Mouse (Mus musculus) neural tube, embryonic 12.5 days (tissue): Measurements from ENCODE around the gene Car12. TPM values are rescaled to one million over a fixed set of nuclear protein-coding genes. Genes with fewer than 3 reads are reported as not detected.

Experiments used
- ATAC-seq: fragments of 200-750 bp; cut with Nextera tagmentation; 2 replicates; pipeline ENCODE4 v1.8.0; 2017; ENCODE audit warnings: low read depth, mild to moderate bottlenecking, moderate TSS enrichment, moderate library complexity; ENCODE audit not compliant: low FRiP score
- H3K27ac ChIP-seq: fragments of 300-500 bp; sonication (generic); 2 replicates; pipeline ENCODE4 v1.5.1; 2016
- H3K27me3 ChIP-seq: fragments of 300-500 bp; sonication (generic); replicated peaks from 2 replicates; pipeline ENCODE4 v1.6.1; 2016; ENCODE audit warnings: mild to moderate bottlenecking
- H3K36me3 ChIP-seq: fragments of 300-500 bp; sonication (generic); 2 replicates; pipeline ENCODE4 v1.6.1; 2016; ENCODE audit warnings: mild to moderate bottlenecking
- H3K4me1 ChIP-seq: fragments of 300-500 bp; sonication (generic); 2 replicates; pipeline ENCODE4 v1.6.1; 2016
- H3K4me2 ChIP-seq: fragments of 300-500 bp; sonication (generic); replicated peaks from 2 replicates; pipeline ENCODE4 v1.6.1; 2016; ENCODE audit warnings: mild to moderate bottlenecking
- H3K4me3 ChIP-seq: fragments of 300-500 bp; sonication (generic); 2 replicates; pipeline ENCODE4 v1.5.1; 2016
- H3K9ac ChIP-seq: fragments of 300-500 bp; sonication (generic); 2 replicates; pipeline ENCODE4 v1.6.1; 2016; ENCODE audit warnings: mild to moderate bottlenecking
- H3K9me3 ChIP-seq: fragments of 300-500 bp; sonication (generic); 2 replicates; pipeline ENCODE4 v1.6.1; 2016; ENCODE audit warnings: mild to moderate bottlenecking
- WGBS: fragments of 180-500 bp; shearing (Covaris S2); methylation state at CpG from one replicate; pipeline ENCODE4 v1.1.7; 2016; 5-methylcytosine and 5-hydroxymethylcytosine counted together
- polyA plus RNA-seq: library from polyadenylated mRNA; unstranded; fragments of >200 nt; fragmentation: Nextera tagmentation; extraction: Ambion mirVana; gene quantifications from 2 replicates; pipeline ENCODE4 v1.2.1, GENCODE M21; 2016

Gene Car12
- polyA plus RNA-seq, 1 experiment from 2014 or later: 0.38 TPM

- 92% methylated on average over 3 of the region's 3 CpGs for WGBS
Measured at GRCm38 (mm10) chr9:66716533-66716932, 3.0 kb downstream of the Car12 start.

DNA sequence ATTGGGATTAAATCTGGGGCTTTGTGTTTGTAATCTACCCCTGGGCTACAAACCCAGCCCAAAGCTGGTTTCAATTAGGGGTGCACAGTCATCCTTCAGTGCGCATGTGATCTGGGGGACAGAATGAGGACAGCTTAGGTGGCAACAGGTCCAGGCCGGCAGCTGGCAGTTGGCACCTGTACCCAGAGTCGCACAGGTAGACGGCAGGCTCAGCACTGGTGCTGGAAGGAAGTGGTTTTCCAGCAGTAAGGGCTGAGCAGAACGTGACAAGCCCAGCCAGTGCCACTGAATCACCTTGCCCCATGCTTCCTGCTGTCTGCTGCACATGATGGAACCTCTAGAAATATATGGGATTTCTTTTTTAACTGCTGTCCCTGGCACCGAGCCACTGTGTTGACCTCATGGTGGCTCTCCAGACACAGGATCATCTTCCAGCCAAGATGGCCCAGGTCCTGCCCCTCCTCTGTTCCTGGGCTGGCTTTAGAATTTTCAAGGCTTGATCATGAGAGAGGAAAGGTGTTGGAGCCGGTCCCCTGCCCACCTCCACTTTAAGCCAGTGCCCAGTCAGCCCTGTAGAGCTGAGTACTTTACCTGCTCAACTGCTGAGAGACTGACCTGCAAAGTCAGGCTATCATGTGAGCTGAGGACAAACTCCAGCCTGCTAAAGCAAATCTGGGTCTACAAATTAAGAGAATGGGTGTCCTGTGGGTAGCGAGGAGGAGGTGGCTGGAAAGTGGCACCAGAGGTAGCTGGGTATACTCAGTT is 7.4 kb downstream of the Car12 start:
- 90% methylated on average over 8 of the region's 8 CpGs for WGBS
- no peak overlapping the region for H3K9ac ChIP-seq
- no peak for ATAC-seq
- H3K4me2 ChIP-seq: no peak overlapping the region
- no peaks in the 10 kb centered on the region for H3K9me3 ChIP-seq
- H3K27me3 ChIP-seq: no peaks in the 10 kb centered on the region; the same call in 1 of the 2 replicates
- no peak overlapping the region for H3K4me3 ChIP-seq
- no peaks in the 10 kb centered on the region for H3K36me3 ChIP-seq
- H3K4me1 ChIP-seq: no peaks in the 10 kb centered on the region; the same call in 1 of the 2 replicates
- no peak overlapping the region for H3K27ac ChIP-seq

More at GRCm38 (mm10) chr9:66716533-66716932, 3.0 kb downstream of the Car12 start:
- Histone ChIP-seq H3K36me3 (no peaks in the 10 kb centered on the region), H3K9ac (no peak overlapping the region), H3K27ac (no peak overlapping the region), H3K27me3 (peaks cover 18% of the 10 kb centered on the region), H3K9me3 (no peaks in the 10 kb centered on the region), H3K4me3 (no peak overlapping the region), H3K4me1 (peaks cover 7% of the 10 kb centered on the region), H3K4me2 (no peak overlapping the region)
- ATAC-seq: no peak

DNA sequence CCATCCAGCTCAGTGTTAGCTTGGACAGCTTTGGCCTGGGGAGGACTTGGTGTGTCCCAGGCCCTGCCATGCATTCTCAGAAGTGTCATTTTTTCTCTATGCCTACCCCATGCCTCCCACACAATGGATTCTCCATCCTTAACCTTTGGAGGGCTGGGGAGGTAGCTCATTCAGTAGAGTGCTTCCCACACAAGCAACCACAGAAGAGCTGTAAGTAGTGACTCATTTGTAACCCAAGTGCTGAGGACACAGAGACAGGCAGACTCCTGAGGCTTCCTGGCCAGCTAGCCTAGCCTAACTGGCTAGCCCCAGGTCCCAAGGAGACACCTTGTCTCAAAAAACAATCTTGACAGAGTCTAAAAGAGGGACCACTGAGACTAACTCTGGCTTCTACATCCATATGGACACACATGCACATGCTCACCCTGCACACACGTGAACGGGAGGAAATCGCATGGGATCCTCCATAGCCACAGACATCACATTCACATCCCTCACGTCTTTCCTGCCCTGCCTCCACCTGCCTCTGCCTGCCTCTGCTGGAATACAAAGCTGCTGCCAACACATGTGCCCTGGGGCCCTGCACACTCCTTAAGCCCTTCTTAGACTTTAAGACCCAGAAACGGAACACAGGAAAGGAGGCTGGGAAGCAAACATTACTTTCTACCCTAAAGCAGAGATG is 8.8 kb downstream of the Car12 start:
- no peak for ATAC-seq
- no peak overlapping the region for H3K9ac ChIP-seq
- H3K4me3 ChIP-seq: no peak overlapping the region
- no peaks in the 10 kb centered on the region for H3K36me3 ChIP-seq
- 80% methylated on average over 5 of the region's 5 CpGs for WGBS
- no peaks in the 10 kb centered on the region; the same call in 1 of the 2 replicates for H3K4me1 ChIP-seq
- no peak overlapping the region for H3K27ac ChIP-seq
- no peak overlapping the region for H3K4me2 ChIP-seq
- no peaks in the 10 kb centered on the region for H3K9me3 ChIP-seq
- H3K27me3 ChIP-seq: no peaks in the 10 kb centered on the region; the same call in 1 of the 2 replicates

- 67% methylated on average over 5 of the region's 5 CpGs for WGBS
- ATAC-seq: no peak
- Histone ChIP-seq H3K4me1 (no peaks in the 10 kb centered on the region; the same call in 1 of the 2 replicates), H3K4me3 (no peak overlapping the region), H3K27me3 (no peaks in the 10 kb centered on the region; the same call in 1 of the 2 replicates), H3K36me3 (no peaks in the 10 kb centered on the region), H3K9ac (no peak overlapping the region), H3K27ac (no peak overlapping the region), H3K9me3 (no peaks in the 10 kb centered on the region), H3K4me2 (no peak overlapping the region)
Measured at GRCm38 (mm10) chr9:66722869-66723272, 9.4 kb downstream of the Car12 start.

GRCm38 (mm10) chr9:66725591-66725990 is 12.1 kb downstream of the Car12 start:
- Histone ChIP-seq H3K36me3 (no peaks in the 10 kb centered on the region), H3K4me3 (no peak overlapping the region), H3K27me3 (no peaks in the 10 kb centered on the region), H3K9me3 (no peaks in the 10 kb centered on the region), H3K4me1 (no peaks in the 10 kb centered on the region; the same call in 1 of the 2 replicates), H3K9ac (no peak overlapping the region), H3K27ac (no peak overlapping the region), H3K4me2 (no peak overlapping the region)
- WGBS: 82% methylated on average over 3 of the region's 3 CpGs
- ATAC-seq: no peak

- Histone ChIP-seq H3K27me3 (no peaks in the 10 kb centered on the region), H3K9me3 (no peaks in the 10 kb centered on the region), H3K36me3 (no peaks in the 10 kb centered on the region), H3K27ac (no peak overlapping the region), H3K4me3 (no peak overlapping the region), H3K4me1 (no peaks in the 10 kb centered on the region; the same call in 1 of the 2 replicates), H3K9ac (no peak overlapping the region), H3K4me2 (no peak overlapping the region)
- no peak for ATAC-seq
- 68% methylated on average over 7 of the region's 7 CpGs for WGBS
Measured at GRCm38 (mm10) chr9:66727333-66727732, 13.8 kb downstream of the Car12 start.

GRCm38 (mm10) chr9:66730556-66730955 is 17.1 kb downstream of the Car12 start:
- Histone ChIP-seq H3K9ac (no peak overlapping the region), H3K4me3 (no peak overlapping the region), H3K4me1 (peaks cover 7% of the 10 kb centered on the region; the same call in 1 of the 2 replicates), H3K27ac (no peak overlapping the region), H3K9me3 (no peaks in the 10 kb centered on the region), H3K4me2 (no peak overlapping the region), H3K27me3 (no peaks in the 10 kb centered on the region), H3K36me3 (no peaks in the 10 kb centered on the region)
- WGBS: 79% methylated on average over 3 of the region's 3 CpGs
- no peak for ATAC-seq

DNA sequence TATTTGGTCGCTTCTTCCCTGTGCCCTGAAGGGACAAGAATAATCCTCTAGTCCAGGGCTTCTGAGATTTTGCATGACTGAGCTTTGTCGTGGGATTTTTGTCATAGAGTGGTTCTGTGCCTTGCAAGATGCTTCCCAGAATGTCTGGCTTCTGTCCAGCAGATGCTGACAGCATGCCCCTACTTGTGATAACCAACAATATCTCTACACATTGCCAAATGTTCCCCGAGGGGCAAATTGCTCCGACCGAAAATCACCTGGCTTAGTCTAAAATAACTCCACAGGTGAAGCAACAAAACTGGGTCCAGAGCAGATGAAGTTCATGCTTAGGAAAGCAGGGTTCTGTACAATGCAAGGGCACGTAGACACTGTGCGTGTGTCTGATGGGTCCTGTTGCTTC is 17.8 kb downstream of the Car12 start:
- no peak for ATAC-seq
- Histone ChIP-seq H3K9me3 (no peaks in the 10 kb centered on the region), H3K4me1 (peaks cover 7% of the 10 kb centered on the region; the same call in 1 of the 2 replicates), H3K4me3 (no peak overlapping the region), H3K27me3 (no peaks in the 10 kb centered on the region), H3K9ac (no peak overlapping the region), H3K27ac (no peak overlapping the region), H3K36me3 (no peaks in the 10 kb centered on the region), H3K4me2 (no peak overlapping the region)
- 85% methylated on average over 7 of the region's 7 CpGs for WGBS

DNA sequence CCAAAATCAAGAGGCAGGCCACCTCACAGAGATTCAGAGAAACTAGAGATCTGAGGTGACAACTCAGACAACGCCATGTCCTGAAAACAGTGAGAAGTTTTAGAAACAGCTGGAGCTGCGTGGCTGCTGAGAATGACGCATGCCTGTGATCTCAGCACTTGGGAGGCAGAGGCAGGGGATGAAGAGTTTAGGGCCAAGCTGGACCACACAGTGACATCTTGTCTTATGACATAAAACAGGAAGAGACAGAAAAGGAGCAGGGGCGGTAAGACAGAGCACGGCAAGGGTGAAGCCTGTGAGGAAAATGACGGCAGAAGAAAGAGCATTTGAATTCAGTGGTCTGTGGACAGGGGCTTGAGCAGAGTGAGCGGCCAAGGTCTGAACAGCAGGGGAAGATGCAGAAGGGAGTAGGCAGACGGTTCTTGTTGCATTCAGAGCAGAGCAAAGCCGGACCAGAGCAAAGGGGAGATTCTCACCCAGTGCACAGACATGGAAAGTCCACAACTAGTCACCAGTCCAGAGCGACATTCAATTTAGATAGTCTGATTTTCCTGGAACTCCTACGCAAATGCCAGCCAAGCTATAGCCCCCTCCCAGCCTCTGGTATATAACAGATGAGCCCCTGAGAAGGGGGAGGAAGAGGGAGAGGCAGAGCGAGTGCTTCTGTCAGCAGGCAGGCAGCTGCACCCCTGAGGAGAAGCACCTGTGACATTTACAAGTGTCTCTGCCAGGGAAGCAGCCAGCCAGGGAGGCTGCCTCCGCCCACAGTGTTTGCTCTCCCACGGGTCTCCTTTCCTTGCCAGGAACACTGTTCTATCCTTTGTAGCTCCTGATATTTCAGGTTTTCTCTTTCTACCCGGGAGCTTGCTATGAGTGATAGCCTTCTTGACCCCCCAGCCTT is 19.6 kb downstream of the Car12 start:
- Histone ChIP-seq H3K27me3 (no peaks in the 10 kb centered on the region), H3K36me3 (no peaks in the 10 kb centered on the region), H3K9ac (no peak overlapping the region), H3K9me3 (no peaks in the 10 kb centered on the region), H3K4me1 (peaks cover 7% of the 10 kb centered on the region; the same call in 1 of the 2 replicates), H3K4me2 (no peak overlapping the region), H3K4me3 (no peak overlapping the region), H3K27ac (no peak overlapping the region)
- ATAC-seq: no peak
- 49% methylated on average over 15 of the region's 15 CpGs for WGBS

GRCm38 (mm10) chr9:66734568-66734967 is 21.1 kb downstream of the Car12 start:
- ATAC-seq: no peak
- Histone ChIP-seq H3K4me3 (no peak overlapping the region), H3K27me3 (no peaks in the 10 kb centered on the region), H3K4me1 (peaks cover 7% of the 10 kb centered on the region; the same call in 1 of the 2 replicates), H3K9ac (no peak overlapping the region), H3K36me3 (no peaks in the 10 kb centered on the region), H3K9me3 (no peaks in the 10 kb centered on the region), H3K27ac (no peak overlapping the region), H3K4me2 (no peak overlapping the region)
- 88% methylated on average over 6 of the region's 6 CpGs for WGBS

- Histone ChIP-seq H3K9ac (no peak overlapping the region), H3K9me3 (no peaks in the 10 kb centered on the region), H3K27ac (no peak overlapping the region), H3K27me3 (no peaks in the 10 kb centered on the region), H3K36me3 (no peaks in the 10 kb centered on the region), H3K4me3 (no peak overlapping the region), H3K4me1 (peaks cover 7% of the 10 kb centered on the region; the same call in 1 of the 2 replicates), H3K4me2 (no peak overlapping the region)
- ATAC-seq: no peak
- 90% methylated on average over 2 of the region's 2 CpGs for WGBS
Measured at GRCm38 (mm10) chr9:66735122-66735521, 21.6 kb downstream of the Car12 start.

GRCm38 (mm10) chr9:66736016-66736415 is 22.5 kb downstream of the Car12 start:
- Histone ChIP-seq H3K36me3 (no peaks in the 10 kb centered on the region), H3K9me3 (no peaks in the 10 kb centered on the region), H3K9ac (no peak overlapping the region), H3K4me1 (peaks cover 7% of the 10 kb centered on the region; the same call in 1 of the 2 replicates), H3K27me3 (no peaks in the 10 kb centered on the region), H3K27ac (no peak overlapping the region), H3K4me3 (no peak overlapping the region), H3K4me2 (no peak overlapping the region)
- 90% methylated on average over 3 of the region's 3 CpGs for WGBS
- no peak for ATAC-seq
